12 mouse cellular contexts compared by ENCODE assay signal in genomic region chr2:35338707-35339106, GRCm38 (mm10). TPM values are rescaled to one million over a fixed set of nuclear protein-coding genes. Genes with fewer than 3 reads are reported as not detected.
A peak's percentile ranks its signal among the peaks of the same experiment; 100 is the strongest.
DNase-seq lines count a peak whose midpoint lies in the region; ATAC-seq and TF ChIP-seq lines count a peak whose summit lies in the region.
"Had no signal": no experiment of that assay in that cellular context is flagged by ENCODE, and none has a peak within 500 bp of the region (broad histone marks: within the 10 kb centered on the region; RNA-seq: fewer than 3 reads in every experiment).

No protein-coding gene starts in this region.

- no peaks in the 10 kb centered on the region for H3K36me3 ChIP-seq in kidney, postnatal 0 days (ENCODE audit: insufficient read depth, low read length)
- no peaks in the 10 kb centered on the region for H3K36me3 ChIP-seq in kidney, embryonic 14.5 days (ENCODE audit: control insufficient read depth, insufficient read depth, low read length)
- H3K36me3 ChIP-seq in small intestine, adult 2 months (ENCODE audit: control insufficient read depth, insufficient read depth, low read length): no peaks in the 10 kb centered on the region
- H3K36me3 ChIP-seq in midbrain, postnatal 0 days (ENCODE audit: insufficient read depth, low read length): no peaks in the 10 kb centered on the region
- H3K36me3 ChIP-seq: hindbrain, embryonic 15.5 days had no signal

- ATAC-seq in kidney, postnatal 0 days (replicated peaks; ENCODE audit: low FRiP score, low read depth): no peak
- no peak for ATAC-seq in kidney, embryonic 14.5 days (ENCODE audit: low FRiP score, low TSS enrichment)
- ATAC-seq in midbrain, postnatal 0 days (ENCODE audit: low FRiP score): no peak
- ATAC-seq: forebrain, postnatal 0 days had no signal

- no peak for TF ChIP-seq POLR2A in small intestine, adult 2 months (IDR thresholded peaks at IDR 0.05; ENCODE audit: low read depth, low read length)

- no peaks in the 10 kb centered on the region for H3K9me3 ChIP-seq in kidney, postnatal 0 days (replicated peaks; ENCODE audit: low read length)
- no peaks in the 10 kb centered on the region for H3K9me3 ChIP-seq in kidney, embryonic 14.5 days (ENCODE audit: control insufficient read depth, low read length)
- no peaks in the 10 kb centered on the region for H3K9me3 ChIP-seq in midbrain, postnatal 0 days (ENCODE audit: low read length)
- H3K9me3 ChIP-seq: hindbrain, embryonic 15.5 days had no signal

- TF ChIP-seq CTCF in kidney, postnatal 0 days (IDR thresholded peaks at IDR 0.05; ENCODE audit: low read depth): no peak
- TF ChIP-seq CTCF in small intestine, adult 2 months (IDR thresholded peaks at IDR 0.05; ENCODE audit: extremely low read depth, insufficient read length, insufficient replicate concordance, low read depth, low read length): no peak
- no peak for TF ChIP-seq CTCF in midbrain, postnatal 0 days (IDR thresholded peaks at IDR 0.05)

- H3K4me1 ChIP-seq in kidney, postnatal 0 days (replicated peaks; ENCODE audit: insufficient read depth, low read length): 0 out of 2 replicates have a peak, but pooled peaks cover 6% of the 10 kb centered on the region
- H3K4me1 ChIP-seq in kidney, embryonic 14.5 days (ENCODE audit: control insufficient read depth, insufficient read depth, low read length): peaks cover 11% of the 10 kb centered on the region
- peaks cover 13% of the 10 kb centered on the region for H3K4me1 ChIP-seq in small intestine, adult 2 months (ENCODE audit: control insufficient read depth, insufficient read depth, insufficient read length, low read length)
- H3K4me1 ChIP-seq in midbrain, postnatal 0 days (ENCODE audit: insufficient read depth, low read length): no peaks in the 10 kb centered on the region

- DNase-seq in kidney, postnatal 0 days (ENCODE audit: low spot score): peak; percentile 21
- DNase-seq in gastrocnemius, postnatal 10 days: peak; percentile 32
- peak; percentile 17 to 48 for DNase-seq in kidney, postnatal 25 days
- DNase-seq in left cerebral cortex, postnatal 25 days (ENCODE audit: low spot score in 2 of 2): no peak
- DNase-seq in midbrain, postnatal 0 days (ENCODE audit: low spot score): no peak
- DNase-seq in neural tube, embryonic 10.5 days (ENCODE audit: extremely low spot score, low spot score): no peak
- DNase-seq: forebrain, postnatal 0 days; left cerebral cortex, postnatal 4 days had no signal

- intact Hi-C loops in left cerebral cortex, postnatal 25 days (cut with DNase I): no loop called here

- H3K4me2 ChIP-seq in kidney, postnatal 0 days (ENCODE audit: low read length): no peak overlapping the region
- no peak overlapping the region for H3K4me2 ChIP-seq in kidney, embryonic 14.5 days (replicated peaks; ENCODE audit: low read depth, low read length)
- no peak overlapping the region for H3K4me2 ChIP-seq in midbrain, postnatal 0 days (ENCODE audit: low read depth, low read length, poor library complexity, severe bottlenecking)
- H3K4me2 ChIP-seq: hindbrain, embryonic 15.5 days had no signal

- no peak overlapping the region for H3K27ac ChIP-seq in kidney, postnatal 0 days
- H3K27ac ChIP-seq in kidney, embryonic 14.5 days (ENCODE audit: low read depth, low read length): no peak overlapping the region
- H3K27ac ChIP-seq in small intestine, adult 2 months (ENCODE audit: insufficient read depth, low read depth, low read length): peak overlapping the region; percentile 79
- no peak overlapping the region for H3K27ac ChIP-seq in midbrain, postnatal 0 days (ENCODE audit: low read depth, low read length)
- H3K27ac ChIP-seq: hindbrain, embryonic 15.5 days had no signal

- 62% methylated on average over 6 of the region's 6 CpGs for WGBS in kidney, postnatal 0 days
- WGBS in kidney, embryonic 14.5 days: 74% methylated on average over 6 of the region's 6 CpGs
- WGBS in small intestine, adult 2 months: 26% methylated on average over 6 of the region's 6 CpGs
- WGBS in midbrain, postnatal 0 days: 77% methylated on average over 6 of the region's 6 CpGs

- H3K4me3 ChIP-seq in kidney, postnatal 0 days (replicated peaks; ENCODE audit: low read depth, low read length): no peak overlapping the region
- no peak overlapping the region for H3K4me3 ChIP-seq in kidney, embryonic 14.5 days (ENCODE audit: low read length)
- no peak overlapping the region for H3K4me3 ChIP-seq in small intestine, adult 2 months (ENCODE audit: low read depth, low read length)
- no peak overlapping the region for H3K4me3 ChIP-seq in midbrain, postnatal 0 days (ENCODE audit: low read depth, low read length)
- H3K4me3 ChIP-seq: hindbrain, embryonic 15.5 days had no signal

- H3K9ac ChIP-seq in kidney, postnatal 0 days (ENCODE audit: low read depth, low read length): no peak overlapping the region
- no peak overlapping the region for H3K9ac ChIP-seq in kidney, embryonic 14.5 days (ENCODE audit: low read depth, low read length)
- no peak overlapping the region for H3K9ac ChIP-seq in midbrain, postnatal 0 days (replicated peaks; ENCODE audit: low read length, poor library complexity, severe bottlenecking)
- H3K9ac ChIP-seq: forebrain, postnatal 0 days; hindbrain, embryonic 15.5 days had no signal

- no peaks in the 10 kb centered on the region for H3K27me3 ChIP-seq in kidney, postnatal 0 days (ENCODE audit: insufficient read depth, low read length)
- H3K27me3 ChIP-seq in kidney, embryonic 14.5 days (ENCODE audit: control insufficient read depth, insufficient read depth, low read length): peaks cover 5% of the 10 kb centered on the region; the same call in 1 of the 2 replicates
- no peaks in the 10 kb centered on the region for H3K27me3 ChIP-seq in small intestine, adult 2 months (ENCODE audit: control insufficient read depth, insufficient read depth, low read length)
- H3K27me3 ChIP-seq in midbrain, postnatal 0 days (ENCODE audit: insufficient read depth, low read length): no peaks in the 10 kb centered on the region
- H3K27me3 ChIP-seq: hindbrain, embryonic 15.5 days had no signal

RNA-seq across cellular contexts. Expression of gene Stom, which starts 1.9 kb away (rescaled TPM):
- 29.7 and 31.4 TPM in 2 replicates for polyA plus RNA-seq in kidney, postnatal 0 days (2015; fragmentation: Nextera tagmentation; extraction: Ambion mirVana)
- polyA plus RNA-seq in kidney, embryonic 14.5 days (2014; fragmentation: Nextera tagmentation; extraction: Ambion mirVana): 10.8 and 18.8 TPM in 2 replicates
- total RNA-seq in gastrocnemius, postnatal 10 days (2021): 10 to 100 TPM; 24.3 to 30.7 TPM
- polyA plus RNA-seq in small intestine, adult 2 months (2012; rRNA removed): 19.9 and 55.4 TPM in 2 replicates
- 1 to 10 TPM; 8.3 to 9.1 TPM for total RNA-seq in left cerebral cortex, postnatal 25 days (2021)
- 21.9 and 24.9 TPM in 2 replicates for total RNA-seq in midbrain, postnatal 0 days (2014; rRNA removed)
- 23.1 and 23.3 TPM in 2 replicates for polyA plus RNA-seq in midbrain, postnatal 0 days (2015; fragmentation: Nextera tagmentation; extraction: Ambion mirVana)

RNA-seq across cellular contexts. Expression of gene 4930568D16Rik, which starts 28.8 kb away (rescaled TPM):
- polyA plus RNA-seq in kidney, postnatal 0 days (2015; fragmentation: Nextera tagmentation; extraction: Ambion mirVana): not detected in 2 replicates
- not detected in 2 replicates for polyA plus RNA-seq in kidney, embryonic 14.5 days (2014; fragmentation: Nextera tagmentation; extraction: Ambion mirVana)
- not detected for total RNA-seq in gastrocnemius, postnatal 10 days (2021)
- not detected in 2 replicates for polyA plus RNA-seq in small intestine, adult 2 months (2012; rRNA removed)
- not detected for total RNA-seq in left cerebral cortex, postnatal 25 days (2021)
- total RNA-seq in midbrain, postnatal 0 days (2014; rRNA removed): not detected in 2 replicates
- polyA plus RNA-seq in midbrain, postnatal 0 days (2015; fragmentation: Nextera tagmentation; extraction: Ambion mirVana): not detected in 2 replicates
- total RNA-seq: common myeloid progenitor, adult 5-6 weeks; forebrain, postnatal 0 days; left cerebral cortex, postnatal 4 days had no signal
- polyA plus RNA-seq: forebrain, postnatal 0 days; hindbrain, embryonic 15.5 days had no signal

RNA-seq across cellular contexts. Expression of gene 4930402F06Rik, which starts 58.3 kb away (rescaled TPM):
- not detected in 2 replicates for polyA plus RNA-seq in kidney, postnatal 0 days (2015; fragmentation: Nextera tagmentation; extraction: Ambion mirVana)
- polyA plus RNA-seq in kidney, embryonic 14.5 days (2014; fragmentation: Nextera tagmentation; extraction: Ambion mirVana): not detected in 2 replicates
- not detected for total RNA-seq in gastrocnemius, postnatal 10 days (2021)
- not detected in 2 replicates for polyA plus RNA-seq in small intestine, adult 2 months (2012; rRNA removed)
- total RNA-seq in left cerebral cortex, postnatal 25 days (2021): not detected
- not detected in 2 replicates for total RNA-seq in midbrain, postnatal 0 days (2014; rRNA removed)
- polyA plus RNA-seq in midbrain, postnatal 0 days (2015; fragmentation: Nextera tagmentation; extraction: Ambion mirVana): not detected in 2 replicates
- total RNA-seq: common myeloid progenitor, adult 5-6 weeks; forebrain, postnatal 0 days; left cerebral cortex, postnatal 4 days had no signal
- polyA plus RNA-seq: forebrain, postnatal 0 days; hindbrain, embryonic 15.5 days had no signal

Comparison
In these comparisons a context has a peak if more than half of its experiments do, and no peak if none do; other contexts are left out.
1. DNase-seq: peak in kidney, postnatal 0 days (single experiment), gastrocnemius, postnatal 10 days (single experiment) and kidney, postnatal 25 days (2 of 2); none in left cerebral cortex, postnatal 25 days (0 of 2), midbrain, postnatal 0 days (single experiment) and neural tube, embryonic 10.5 days (single experiment).